Mouse (Mus musculus) midbrain, embryonic 14.5 days (tissue): ENCODE data around the gene 4931406P16Rik. TPM values are rescaled to one million over a fixed set of nuclear protein-coding genes. Genes with fewer than 3 reads are reported as not detected.

Experiments used
- ATAC-seq: fragments of 200-750 bp; cut with Nextera tagmentation; 2 replicates; pipeline ENCODE4 v1.8.0; 2017; ENCODE audit warnings: moderate number of reproducible peaks, moderate library complexity; ENCODE audit not compliant: low FRiP score, low TSS enrichment
- DNase-seq: peaks from one replicate; pipeline ENCODE4 v3.0.0-alpha.2; 2015
- H3K27ac ChIP-seq: fragments of 300-500 bp; sonication (generic); replicated peaks from 2 replicates; pipeline ENCODE4 v1.5.1; 2014; ENCODE audit warnings: mild to moderate bottlenecking, low read depth, low read length, moderate library complexity
- H3K27me3 ChIP-seq: fragments of 300-500 bp; sonication (generic); 2 replicates; pipeline ENCODE4 v1.6.1; 2014; ENCODE audit warnings: low read length, control low read depth, mixed read lengths; ENCODE audit not compliant: control insufficient read depth, insufficient read depth
- H3K36me3 ChIP-seq: fragments of 300-500 bp; sonication (generic); 2 replicates; pipeline ENCODE4 v1.6.1; 2014; ENCODE audit warnings: low read length, control low read depth; ENCODE audit not compliant: control insufficient read depth, insufficient read depth
- H3K4me1 ChIP-seq: fragments of 300-500 bp; sonication (generic); 2 replicates; pipeline ENCODE4 v1.6.1; 2014; ENCODE audit warnings: mild to moderate bottlenecking, antibody characterized with exemption, low read length, control low read depth; ENCODE audit not compliant: control insufficient read depth, insufficient read depth
- H3K4me2 ChIP-seq: fragments of 300-500 bp; sonication (generic); 2 replicates; pipeline ENCODE4 v1.6.1; 2014; ENCODE audit warnings: mild to moderate bottlenecking, low read length, moderate library complexity
- H3K4me3 ChIP-seq: fragments of 300-500 bp; sonication (generic); replicated peaks from 2 replicates; pipeline ENCODE4 v1.5.1; 2014; ENCODE audit warnings: low read depth, low read length
- H3K9ac ChIP-seq: fragments of 300-500 bp; sonication (generic); replicated peaks from 2 replicates; pipeline ENCODE4 v1.6.1; 2014; ENCODE audit warnings: mild to moderate bottlenecking, low read length, moderate library complexity
- H3K9me3 ChIP-seq: fragments of 300-500 bp; sonication (generic); 2 replicates; pipeline ENCODE4 v1.6.1; 2016; ENCODE audit warnings: low read length, control low read depth, mixed read lengths; ENCODE audit not compliant: control insufficient read depth
- WGBS: fragments of 180-500 bp; shearing (Covaris S2); extraction: QIAGEN DNeasy Blood & Tissue Kit; methylation state at CpG from one replicate; pipeline ENCODE4 v1.1.7; 2014; 5-methylcytosine and 5-hydroxymethylcytosine counted together
- polyA plus RNA-seq: library from polyadenylated mRNA; unstranded; fragments of >200 nt; fragmentation: Nextera tagmentation; extraction: Ambion mirVana; gene quantifications from 2 replicates; pipeline ENCODE4 v1.2.1, GENCODE M21; 2014

4931406P16Rik gene
- polyA plus RNA-seq, 1 experiment from 2014 or later, result 40.6 TPM

DNA sequence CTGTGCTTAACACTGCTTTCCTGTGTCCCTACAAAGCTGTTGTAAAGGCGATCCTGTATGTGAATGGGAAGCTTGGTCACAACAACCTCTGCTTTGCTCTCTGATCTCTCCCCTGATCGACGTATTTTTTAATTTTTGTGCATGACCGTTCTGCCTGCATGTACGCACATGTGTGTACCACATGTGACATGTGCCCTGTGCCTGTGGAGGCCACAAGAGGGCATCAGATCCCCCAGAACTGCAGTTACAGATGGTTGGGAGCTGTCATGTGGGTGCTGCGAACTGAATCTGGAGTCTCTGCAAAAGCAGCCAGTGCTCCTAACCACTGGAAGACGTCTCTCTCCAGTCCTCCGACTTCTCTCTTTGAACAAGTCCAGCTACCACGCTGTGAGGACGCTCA lies 91.0 kb downstream of the 4931406P16Rik start:
- Histone ChIP-seq H3K4me1 (no peaks in the 10 kb centered on the region), H3K4me3 (no peak overlapping the region), H3K36me3 (peaks cover 70% of the 10 kb centered on the region), H3K9me3 (no peaks in the 10 kb centered on the region), H3K9ac (no peak overlapping the region), H3K27ac (no peak overlapping the region), H3K27me3 (no peaks in the 10 kb centered on the region), H3K4me2 (no peak overlapping the region)
- 96% methylated on average over 10 of the region's 10 CpGs for WGBS
- ATAC-seq (no peak), DNase-seq (no peak)

DNA sequence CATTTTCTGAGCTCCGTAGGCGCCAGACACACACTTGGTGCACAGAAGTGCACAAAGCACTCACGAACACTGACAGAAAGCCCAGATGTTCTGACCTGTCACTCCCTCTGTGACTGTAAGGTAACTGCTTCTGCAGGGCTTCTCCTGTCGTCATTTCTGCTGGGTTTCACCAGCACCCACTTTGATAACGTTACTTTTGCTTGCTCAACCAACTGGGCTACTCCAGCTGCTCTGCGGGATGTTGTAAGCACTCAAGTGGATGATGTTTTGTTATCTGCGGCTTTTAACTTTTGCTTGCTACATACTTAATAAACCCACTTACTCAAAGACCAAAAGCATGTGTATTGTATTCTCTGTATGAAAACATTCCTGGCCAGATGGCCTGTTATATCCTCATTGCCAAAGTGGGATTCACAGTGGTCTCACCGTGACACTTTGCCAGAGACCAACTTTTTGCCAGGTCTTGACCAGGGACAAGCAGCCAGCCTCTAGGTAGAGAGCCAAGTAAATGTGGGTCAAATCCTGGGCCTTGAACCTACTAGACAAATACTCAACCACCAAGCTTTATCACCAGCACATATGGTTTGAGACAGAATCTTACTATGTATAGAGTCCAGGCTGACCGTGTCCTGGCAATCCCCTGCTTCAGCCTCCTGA lies 91.6 kb downstream of the 4931406P16Rik start:
- WGBS, result 96% methylated on average over 9 of the region's 9 CpGs
- no peak overlapping the region for H3K9ac ChIP-seq
- DNase-seq (no peak), ATAC-seq (no peak)
- H3K36me3 ChIP-seq, result peaks cover 69% of the 10 kb centered on the region
- no peaks in the 10 kb centered on the region for H3K9me3 ChIP-seq
- H3K4me1 ChIP-seq, result no peaks in the 10 kb centered on the region
- no peak overlapping the region for H3K27ac ChIP-seq
- no peak overlapping the region for H3K4me3 ChIP-seq
- no peaks in the 10 kb centered on the region for H3K27me3 ChIP-seq
- H3K4me2 ChIP-seq, result no peak overlapping the region

DNA sequence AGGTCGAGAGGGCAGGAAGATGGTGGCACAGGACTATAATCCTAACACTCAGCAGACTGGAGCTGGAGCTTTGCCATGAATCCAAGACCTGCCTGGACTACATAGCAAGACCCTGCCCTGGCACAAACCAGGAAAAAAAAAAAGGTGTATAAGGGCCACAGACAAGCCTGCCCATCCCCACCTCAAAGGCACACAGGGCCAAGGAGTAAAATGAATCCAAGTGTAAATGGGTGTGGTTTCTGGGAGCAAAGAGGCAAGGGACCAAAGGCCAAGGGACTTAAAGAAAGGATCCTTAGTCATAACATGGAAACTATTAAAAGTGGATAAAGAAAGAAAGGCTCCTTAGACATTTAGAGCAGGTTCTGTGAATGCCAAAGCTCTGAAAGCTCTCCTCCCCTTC lies 94.9 kb downstream of the 4931406P16Rik start:
- H3K9ac ChIP-seq, result no peak overlapping the region
- DNase-seq (no peak), ATAC-seq (no peak)
- H3K27ac ChIP-seq, result no peak overlapping the region
- WGBS, result 88% methylated on average over 1 of the region's 1 CpGs
- H3K4me1 ChIP-seq, result no peaks in the 10 kb centered on the region
- peaks cover 90% of the 10 kb centered on the region for H3K36me3 ChIP-seq
- H3K4me3 ChIP-seq, result no peak overlapping the region
- H3K4me2 ChIP-seq, result no peak overlapping the region
- H3K27me3 ChIP-seq, result no peaks in the 10 kb centered on the region
- no peaks in the 10 kb centered on the region for H3K9me3 ChIP-seq

DNA sequence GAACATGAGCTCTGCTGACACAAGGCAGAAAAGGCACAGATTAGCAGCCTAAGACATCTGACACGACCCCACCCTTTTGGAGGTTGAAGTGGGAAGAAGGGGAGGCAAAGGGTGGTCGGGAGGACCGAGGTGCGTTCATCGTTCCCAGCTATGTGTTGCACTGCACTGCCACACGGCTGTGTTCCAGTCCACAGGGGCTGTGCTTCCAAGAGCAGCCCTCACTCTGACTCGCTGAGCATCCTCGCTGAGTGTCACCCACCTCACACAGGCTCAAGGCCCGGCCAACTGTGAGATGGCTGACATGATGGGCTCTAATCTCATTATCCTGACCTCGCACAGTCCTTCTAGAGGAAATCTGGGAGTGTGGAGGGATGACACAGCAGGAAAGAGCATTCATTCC lies 96.9 kb downstream of the 4931406P16Rik start:
- H3K36me3 ChIP-seq, result peaks cover 96% of the 10 kb centered on the region
- H3K4me3 ChIP-seq, result no peak overlapping the region
- no peak overlapping the region for H3K9ac ChIP-seq
- DNase-seq, result no peak
- no peak overlapping the region for H3K27ac ChIP-seq
- H3K9me3 ChIP-seq, result no peaks in the 10 kb centered on the region
- ATAC-seq, result no peak
- no peak overlapping the region for H3K4me2 ChIP-seq
- no peaks in the 10 kb centered on the region for H3K4me1 ChIP-seq
- H3K27me3 ChIP-seq, result no peaks in the 10 kb centered on the region
- WGBS, result 86% methylated on average over 10 of the region's 10 CpGs

GRCm38 (mm10) chr7:34215481-34215880 lies 97.9 kb downstream of the 4931406P16Rik start:
- WGBS, result 93% methylated on average over 9 of the region's 9 CpGs
- H3K9me3 ChIP-seq, result no peaks in the 10 kb centered on the region
- no peak overlapping the region for H3K27ac ChIP-seq
- no peaks in the 10 kb centered on the region for H3K4me1 ChIP-seq
- DNase-seq (no peak), ATAC-seq (no peak)
- H3K4me2 ChIP-seq, result no peak overlapping the region
- peaks cover 95% of the 10 kb centered on the region for H3K36me3 ChIP-seq
- H3K9ac ChIP-seq, result no peak overlapping the region
- H3K4me3 ChIP-seq, result no peak overlapping the region
- no peaks in the 10 kb centered on the region for H3K27me3 ChIP-seq

DNA sequence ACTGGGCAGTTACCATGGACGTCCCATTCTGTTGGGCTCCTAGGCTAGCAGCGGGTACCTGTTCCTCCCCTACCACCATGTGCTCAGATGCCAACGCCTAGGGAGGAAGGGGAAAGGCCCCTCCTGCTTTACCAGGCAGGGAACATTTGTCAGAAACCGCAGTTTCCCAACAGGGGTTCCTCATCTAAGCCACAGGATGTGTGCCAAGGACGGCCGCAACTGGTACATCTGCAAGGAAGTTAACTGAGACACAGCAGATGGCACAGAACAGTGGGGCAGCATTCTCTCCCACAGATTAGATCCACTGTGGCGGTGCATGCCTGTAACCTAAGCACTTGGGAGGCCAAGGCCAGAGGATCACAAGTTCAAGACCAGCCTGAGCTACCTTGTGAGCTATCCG lies 98.7 kb downstream of the 4931406P16Rik start:
- H3K9me3 ChIP-seq, result no peaks in the 10 kb centered on the region
- H3K4me2 ChIP-seq, result no peak overlapping the region
- no peak overlapping the region for H3K4me3 ChIP-seq
- ATAC-seq (no peak), DNase-seq (no peak)
- H3K27ac ChIP-seq, result no peak overlapping the region
- no peak overlapping the region for H3K9ac ChIP-seq
- no peaks in the 10 kb centered on the region for H3K4me1 ChIP-seq
- H3K27me3 ChIP-seq, result no peaks in the 10 kb centered on the region
- H3K36me3 ChIP-seq, result peaks cover 94% of the 10 kb centered on the region
- WGBS, result 97% methylated on average over 8 of the region's 8 CpGs

- Histone ChIP-seq H3K4me1 (no peaks in the 10 kb centered on the region), H3K27ac (no peak overlapping the region), H3K27me3 (no peaks in the 10 kb centered on the region), H3K4me3 (no peak overlapping the region), H3K4me2 (no peak overlapping the region), H3K9ac (no peak overlapping the region), H3K36me3 (peaks cover 94% of the 10 kb centered on the region), H3K9me3 (no peaks in the 10 kb centered on the region)
- DNase-seq, result no peak
- WGBS, result 95% methylated on average over 7 of the region's 7 CpGs
- ATAC-seq, result no peak
Measured at GRCm38 (mm10) chr7:34213281-34213680, 100.1 kb downstream of the 4931406P16Rik start.

DNA sequence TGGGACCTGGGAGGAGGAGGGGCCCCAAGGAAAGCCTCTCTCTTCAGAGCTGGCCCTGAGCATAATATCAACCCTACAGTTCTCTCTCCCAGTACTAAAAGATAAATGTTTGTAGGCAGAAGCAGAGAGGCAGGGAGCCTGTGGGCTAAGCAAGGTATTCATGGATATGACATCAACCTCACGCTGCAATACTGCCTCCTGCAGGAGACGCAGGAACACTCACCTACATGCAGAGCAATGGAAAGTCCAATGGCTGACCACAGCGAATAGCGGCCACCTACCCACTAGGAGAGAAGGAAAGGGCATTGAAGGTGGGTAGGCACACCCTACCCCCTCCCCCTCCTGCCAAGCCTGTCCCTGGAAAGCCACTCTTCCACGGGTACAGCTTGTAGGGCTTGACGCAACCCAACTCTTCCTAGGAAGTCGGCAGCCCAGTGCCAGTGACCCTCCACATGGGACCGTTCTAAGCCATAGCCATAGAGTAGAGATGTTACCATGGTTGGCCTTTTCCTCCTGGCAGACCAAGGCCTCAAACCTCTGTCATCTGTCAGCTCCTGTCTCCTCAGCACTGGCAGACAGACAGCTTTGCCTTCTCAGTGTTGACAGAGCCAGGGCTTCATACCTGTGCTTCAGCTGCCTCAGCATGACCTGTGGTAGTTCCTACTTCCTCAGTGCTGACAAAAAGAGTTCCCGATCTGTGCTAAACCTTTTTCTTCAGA lies 105.2 kb downstream of the 4931406P16Rik start:
- ATAC-seq (no peak), DNase-seq (no peak)
- H3K9ac ChIP-seq, result no peak overlapping the region
- H3K27ac ChIP-seq, result no peak overlapping the region
- WGBS, result 90% methylated on average over 9 of the region's 9 CpGs
- H3K4me3 ChIP-seq, result no peak overlapping the region
- no peak overlapping the region for H3K4me2 ChIP-seq
- H3K27me3 ChIP-seq, result no peaks in the 10 kb centered on the region
- peaks cover 96% of the 10 kb centered on the region for H3K36me3 ChIP-seq
- no peaks in the 10 kb centered on the region for H3K4me1 ChIP-seq
- no peaks in the 10 kb centered on the region for H3K9me3 ChIP-seq

DNA sequence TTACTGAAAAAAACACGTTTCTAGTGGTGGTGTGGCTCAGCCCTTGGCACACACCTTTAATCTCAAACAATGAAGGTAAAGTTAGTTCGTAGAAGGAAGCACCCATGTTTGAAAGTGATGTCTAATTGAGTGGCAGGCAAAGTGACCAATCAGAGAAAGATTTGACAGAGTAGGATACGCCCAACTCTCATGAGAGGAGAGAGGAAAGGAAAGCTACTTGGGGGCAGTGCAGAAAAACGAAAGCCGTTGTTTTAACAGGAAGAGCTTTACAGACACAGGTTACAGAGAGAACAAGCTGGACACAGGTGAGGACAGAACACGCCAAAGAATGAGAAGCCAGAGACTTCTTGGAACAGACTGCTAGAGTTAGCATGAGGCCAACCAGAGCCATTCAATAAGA lies 107.0 kb downstream of the 4931406P16Rik start:
- Histone ChIP-seq H3K9me3 (no peaks in the 10 kb centered on the region), H3K4me3 (no peak overlapping the region), H3K9ac (no peak overlapping the region), H3K27me3 (no peaks in the 10 kb centered on the region), H3K27ac (no peak overlapping the region), H3K36me3 (peaks cover 91% of the 10 kb centered on the region), H3K4me1 (no peaks in the 10 kb centered on the region), H3K4me2 (no peak overlapping the region)
- DNase-seq, result no peak
- WGBS, result 94% methylated on average over 6 of the region's 6 CpGs
- ATAC-seq, result no peak
